Mouse (Mus musculus) embryonic facial prominence, embryonic 10.5 days (tissue): Measurements from ENCODE around the gene Zfyve28. TPM values are rescaled to one million over a fixed set of nuclear protein-coding genes. Genes with fewer than 3 reads are reported as not detected.

Experiments
- DNase-seq: peaks from one replicate; pipeline ENCODE4 v3.0.0-alpha.2; 2017; ENCODE audit warnings: low spot score
- H3K27ac ChIP-seq: fragments of 300-500 bp; sonication (generic); replicated peaks from 2 replicates; pipeline ENCODE4 v1.5.1; 2016; ENCODE audit warnings: mild to moderate bottlenecking
- H3K27me3 ChIP-seq: fragments of 300-500 bp; sonication (generic); replicated peaks from 2 replicates; pipeline ENCODE4 v1.6.1; 2016; ENCODE audit warnings: low read depth, mild to moderate bottlenecking; ENCODE audit not compliant: poor library complexity, severe bottlenecking
- H3K36me3 ChIP-seq: fragments of 300-500 bp; sonication (generic); replicated peaks from 2 replicates; pipeline ENCODE4 v1.6.1; 2016; ENCODE audit warnings: mild to moderate bottlenecking, moderate library complexity
- H3K4me1 ChIP-seq: fragments of 300-500 bp; sonication (generic); 2 replicates; pipeline ENCODE4 v1.6.1; 2016
- H3K4me3 ChIP-seq: fragments of 300-500 bp; sonication (generic); 2 replicates; pipeline ENCODE4 v1.5.1; 2016; ENCODE audit warnings: mild to moderate bottlenecking, moderate library complexity
- H3K9me3 ChIP-seq: fragments of 300-500 bp; sonication (generic); 2 replicates; pipeline ENCODE4 v1.6.1; 2016; ENCODE audit warnings: mild to moderate bottlenecking
- WGBS: fragments of 180-500 bp; shearing (Covaris S2); methylation state at CpG from one replicate; pipeline ENCODE4 v1.1.7; 2016; 5-methylcytosine and 5-hydroxymethylcytosine counted together
- polyA plus RNA-seq: library from polyadenylated mRNA; unstranded; fragments of >200 nt; fragmentation: Nextera tagmentation; extraction: Ambion mirVana; gene quantifications from 2 replicates; pipeline ENCODE4 v1.2.1, GENCODE M21; 2016

The Zfyve28 gene
- polyA plus RNA-seq, 1 experiment from 2014 or later, result 0.93 TPM

- H3K27me3 ChIP-seq, result peaks cover 6% of the 10 kb centered on the region; the same call in 1 of the 2 replicates
- H3K9me3 ChIP-seq, result no peaks in the 10 kb centered on the region
- H3K27ac ChIP-seq, result no peak overlapping the region
- H3K4me3 ChIP-seq, result no peak overlapping the region
- peaks cover 41% of the 10 kb centered on the region for H3K36me3 ChIP-seq
- H3K4me1 ChIP-seq, result peaks cover 31% of the 10 kb centered on the region
- peak; percentile 7 for DNase-seq
- 71% methylated on average over 5 of the region's 5 CpGs for WGBS
Observed at GRCm38 (mm10) chr5:34183156-34183880, 104.9 kb downstream of the Zfyve28 start.

- no peaks in the 10 kb centered on the region for H3K9me3 ChIP-seq
- H3K36me3 ChIP-seq, result peaks cover 48% of the 10 kb centered on the region
- no peak overlapping the region for H3K4me3 ChIP-seq
- H3K27ac ChIP-seq, result no peak overlapping the region
- peak; percentile 6 for DNase-seq
- peaks cover 29% of the 10 kb centered on the region for H3K4me1 ChIP-seq
- H3K27me3 ChIP-seq, result peaks cover 6% of the 10 kb centered on the region; the same call in 1 of the 2 replicates
- 84% methylated on average over 3 of the region's 3 CpGs for WGBS
Observed at GRCm38 (mm10) chr5:34182486-34182885, 105.8 kb downstream of the Zfyve28 start.

- DNase-seq, result no peak
- Histone ChIP-seq H3K36me3 (peaks cover 82% of the 10 kb centered on the region), H3K4me3 (no peak overlapping the region), H3K27me3 (no peaks in the 10 kb centered on the region), H3K27ac (no peak overlapping the region), H3K9me3 (no peaks in the 10 kb centered on the region), H3K4me1 (peaks cover under 1% of the 10 kb centered on the region)
- WGBS, result 91% methylated on average over 4 of the region's 4 CpGs
Observed at GRCm38 (mm10) chr5:34177821-34178220, 110.4 kb downstream of the Zfyve28 start.

- Histone ChIP-seq H3K27me3 (no peaks in the 10 kb centered on the region), H3K9me3 (no peaks in the 10 kb centered on the region), H3K4me1 (no peaks in the 10 kb centered on the region), H3K36me3 (peaks cover 75% of the 10 kb centered on the region), H3K27ac (no peak overlapping the region), H3K4me3 (no peak overlapping the region)
- 87% methylated on average over 2 of the region's 2 CpGs for WGBS
- DNase-seq, result no peak
Observed at GRCm38 (mm10) chr5:34177091-34177490, 111.2 kb downstream of the Zfyve28 start.

- Histone ChIP-seq H3K9me3 (no peaks in the 10 kb centered on the region), H3K4me1 (no peaks in the 10 kb centered on the region), H3K27me3 (no peaks in the 10 kb centered on the region), H3K4me3 (no peak overlapping the region), H3K36me3 (peaks cover 71% of the 10 kb centered on the region), H3K27ac (no peak overlapping the region)
- 69% methylated on average over 10 of the region's 10 CpGs for WGBS
- no peak for DNase-seq
Observed at GRCm38 (mm10) chr5:34176691-34177090, 111.6 kb downstream of the Zfyve28 start.

- DNase-seq, result no peak
- WGBS, result 24% methylated on average over 5 of the region's 5 CpGs
- Histone ChIP-seq H3K27me3 (no peaks in the 10 kb centered on the region), H3K4me1 (no peaks in the 10 kb centered on the region), H3K9me3 (no peaks in the 10 kb centered on the region), H3K27ac (no peak overlapping the region), H3K36me3 (peaks cover 65% of the 10 kb centered on the region), H3K4me3 (no peak overlapping the region)
Observed at GRCm38 (mm10) chr5:34175403-34175694, 112.9 kb downstream of the Zfyve28 start.

GRCm38 (mm10) chr5:34174550-34175402 is 113.5 kb downstream of the Zfyve28 start:
- peaks cover 60% of the 10 kb centered on the region for H3K36me3 ChIP-seq
- 67% methylated on average over 5 of the region's 5 CpGs for WGBS
- no peaks in the 10 kb centered on the region for H3K27me3 ChIP-seq
- H3K27ac ChIP-seq, result no peak overlapping the region
- peaks cover 4% of the 10 kb centered on the region for H3K4me1 ChIP-seq
- no peak for DNase-seq
- H3K4me3 ChIP-seq, result no peak overlapping the region
- no peaks in the 10 kb centered on the region for H3K9me3 ChIP-seq

GRCm38 (mm10) chr5:34174021-34174420 is 114.2 kb downstream of the Zfyve28 start:
- no peak overlapping the region for H3K4me3 ChIP-seq
- WGBS, result 87% methylated on average over 2 of the region's 2 CpGs
- no peaks in the 10 kb centered on the region for H3K27me3 ChIP-seq
- H3K9me3 ChIP-seq, result no peaks in the 10 kb centered on the region
- H3K27ac ChIP-seq, result no peak overlapping the region
- H3K4me1 ChIP-seq, result peaks cover 6% of the 10 kb centered on the region
- no peak for DNase-seq
- peaks cover 59% of the 10 kb centered on the region for H3K36me3 ChIP-seq

- H3K27ac ChIP-seq, result peak overlapping the region; percentile 91
- 56% methylated on average over 4 of the region's 4 CpGs for WGBS
- no peaks in the 10 kb centered on the region for H3K9me3 ChIP-seq
- no peak for DNase-seq
- H3K36me3 ChIP-seq, result peaks cover 31% of the 10 kb centered on the region
- no peak overlapping the region for H3K4me3 ChIP-seq
- H3K27me3 ChIP-seq, result no peaks in the 10 kb centered on the region
- H3K4me1 ChIP-seq, result peaks cover 23% of the 10 kb centered on the region
Observed at GRCm38 (mm10) chr5:34170726-34171125, 117.5 kb downstream of the Zfyve28 start.

- H3K27me3 ChIP-seq, result no peaks in the 10 kb centered on the region
- DNase-seq, result no peak
- H3K9me3 ChIP-seq, result no peaks in the 10 kb centered on the region
- peak overlapping the region; percentile 91 for H3K27ac ChIP-seq
- 85% methylated on average over 3 of the region's 3 CpGs for WGBS
- peak overlapping the region; percentile 82 for H3K4me3 ChIP-seq
- peaks cover 31% of the 10 kb centered on the region for H3K36me3 ChIP-seq
- peaks cover 24% of the 10 kb centered on the region for H3K4me1 ChIP-seq
Observed at GRCm38 (mm10) chr5:34169954-34170353, 118.3 kb downstream of the Zfyve28 start.

GRCm38 (mm10) chr5:34168950-34169891 is 119.0 kb downstream of the Zfyve28 start, which contains the start of the genes Poln and Haus3:
Gene Poln (minus strand): TSS chr5:34169448.
Gene Haus3 (minus strand): TSS chr5:34169527.
- Histone ChIP-seq H3K36me3 (peaks cover 31% of the 10 kb centered on the region), H3K27me3 (no peaks in the 10 kb centered on the region), H3K4me1 (peaks cover 28% of the 10 kb centered on the region), H3K4me3 (peak within 1 kb of the TSS; percentile 82), H3K27ac (peak within 1 kb of the TSS; percentile 91), H3K9me3 (no peaks in the 10 kb centered on the region)
- under 1% methylated on average over 57 of the region's 57 CpGs for WGBS
- DNase-seq, result peak; percentile 99

GRCm38 (mm10) chr5:34167857-34168256 is 120.4 kb downstream of the Zfyve28 start:
- H3K4me1 ChIP-seq, result peaks cover 28% of the 10 kb centered on the region
- H3K27me3 ChIP-seq, result no peaks in the 10 kb centered on the region
- peak overlapping the region; percentile 82 for H3K4me3 ChIP-seq
- 85% methylated on average over 4 of the region's 4 CpGs for WGBS
- DNase-seq, result no peak
- no peaks in the 10 kb centered on the region for H3K9me3 ChIP-seq
- H3K27ac ChIP-seq, result no peak overlapping the region
- peaks cover 26% of the 10 kb centered on the region for H3K36me3 ChIP-seq
